Mouse (Mus musculus): Measurements from ENCODE around the gene Mrpl14.

Gene Mrpl14

GRCm38 (mm10) chr17:45686716-45687115, 594 bp downstream of the Mrpl14 start, which contains the start of gene Tmem63b:
Gene Tmem63b, minus strand, starts transcription at chr17:45686905.
- no peak for DNase-seq (ENCODE audit: extremely low spot score, low spot score)

GRCm38 (mm10) chr17:45689120-45689519, 3.0 kb downstream of the Mrpl14 start:
- no peak for DNase-seq (ENCODE audit: extremely low spot score, low spot score)

GRCm38 (mm10) chr17:45690044-45690443, 3.9 kb downstream of the Mrpl14 start:
- DNase-seq (ENCODE audit: extremely low spot score, low spot score): no peak

- no peak for DNase-seq (ENCODE audit: extremely low spot score, low spot score)
Measured at GRCm38 (mm10) chr17:45692159-45692558, 6.0 kb downstream of the Mrpl14 start.

GRCm38 (mm10) chr17:45693812-45694565, 7.9 kb downstream of the Mrpl14 start:
- DNase-seq (ENCODE audit: extremely low spot score, low spot score): no peak

GRCm38 (mm10) chr17:45695227-45696120, 9.4 kb downstream of the Mrpl14 start:
- DNase-seq (ENCODE audit: extremely low spot score, low spot score): no peak

GRCm38 (mm10) chr17:45696981-45697380, 10.9 kb downstream of the Mrpl14 start:
- DNase-seq (ENCODE audit: extremely low spot score, low spot score): no peak

GRCm38 (mm10) chr17:45698368-45698767, 12.2 kb downstream of the Mrpl14 start:
- DNase-seq (ENCODE audit: extremely low spot score, low spot score): no peak

- DNase-seq (ENCODE audit: extremely low spot score, low spot score): no peak
Measured at GRCm38 (mm10) chr17:45699039-45699740, 13.1 kb downstream of the Mrpl14 start.

GRCm38 (mm10) chr17:45700496-45701235, 14.5 kb downstream of the Mrpl14 start:
- no peak for DNase-seq (ENCODE audit: extremely low spot score, low spot score)

GRCm38 (mm10) chr17:45701236-45701591, 15.1 kb downstream of the Mrpl14 start:
- DNase-seq (ENCODE audit: extremely low spot score, low spot score): no peak

- no peak for DNase-seq (ENCODE audit: extremely low spot score, low spot score)
Measured at GRCm38 (mm10) chr17:45702254-45702653, 16.1 kb downstream of the Mrpl14 start.

- DNase-seq (ENCODE audit: extremely low spot score, low spot score): no peak
Measured at GRCm38 (mm10) chr17:45703187-45703586, 17.1 kb downstream of the Mrpl14 start.

GRCm38 (mm10) chr17:45706796-45707195, 20.7 kb downstream of the Mrpl14 start:
- DNase-seq (ENCODE audit: extremely low spot score, low spot score): no peak

GRCm38 (mm10) chr17:45707376-45707775, 21.3 kb downstream of the Mrpl14 start:
- no peak for DNase-seq (ENCODE audit: extremely low spot score, low spot score)

- DNase-seq (ENCODE audit: extremely low spot score, low spot score): no peak
Measured at GRCm38 (mm10) chr17:45708179-45708578, 22.1 kb downstream of the Mrpl14 start.

GRCm38 (mm10) chr17:45709829-45710228, 23.7 kb downstream of the Mrpl14 start:
- no peak for DNase-seq (ENCODE audit: extremely low spot score, low spot score)

- DNase-seq (ENCODE audit: extremely low spot score, low spot score): no peak
Measured at GRCm38 (mm10) chr17:45710407-45710806, 24.3 kb downstream of the Mrpl14 start.

- no peak for DNase-seq (ENCODE audit: extremely low spot score, low spot score)
Measured at GRCm38 (mm10) chr17:45711525-45711924, 25.4 kb downstream of the Mrpl14 start.

- DNase-seq (ENCODE audit: extremely low spot score, low spot score): no peak
Measured at GRCm38 (mm10) chr17:45718323-45718722, 32.2 kb downstream of the Mrpl14 start.
